Comparison of ENCODE assay signal across 14 mouse cellular contexts in the genomic region with DNA sequence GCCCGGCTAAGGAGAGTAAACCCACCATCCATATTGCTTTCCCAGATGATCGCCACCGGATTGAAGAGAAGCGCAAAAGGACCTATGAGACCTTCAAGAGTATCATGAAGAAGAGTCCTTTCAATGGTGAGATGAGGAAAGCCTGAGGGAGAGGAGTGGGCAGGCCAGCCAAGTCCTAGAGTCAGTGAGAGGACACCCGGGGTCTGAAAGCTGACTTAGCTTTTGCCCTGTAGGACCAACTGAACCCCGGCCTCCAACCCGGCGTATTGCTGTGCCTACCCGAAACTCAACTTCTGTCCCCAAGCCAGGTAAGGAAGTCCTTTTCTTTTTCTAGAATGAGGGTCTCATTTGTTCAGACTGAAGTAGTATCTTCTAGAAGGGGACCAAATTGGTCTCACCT. TPM values are rescaled to one million over a fixed set of nuclear protein-coding genes. Genes with fewer than 3 reads are reported as not detected.
DNase-seq lines count a peak whose midpoint lies in the region; TF ChIP-seq lines count a peak whose summit lies in the region.
"Had no signal": no experiment of that assay in that cellular context is flagged by ENCODE, and none has a peak within 500 bp of the region (broad histone marks: within the 10 kb centered on the region; RNA-seq: fewer than 3 reads in every experiment).

No protein-coding gene starts in this region.

- peak; percentile 5 for DNase-seq in gastrocnemius, adult 2 months
- no peak for DNase-seq in gastrocnemius, postnatal 14 days
- peak; percentile 90 for DNase-seq in heart, adult 11 months
- no peak for DNase-seq in heart, postnatal 14 days
- DNase-seq: adrenal gland, adult 2 months; adrenal gland, adult 8-10 months; adrenal gland, postnatal 10 days; adrenal gland, postnatal 14 days; adrenal gland, postnatal 25 days; adrenal gland, postnatal 36 days; B cell, adult 2 months; cerebellum, adult 11 months; cerebellum, adult 11-12 months; cerebellum, adult 18-20 months had no signal

- intact Hi-C loops in gastrocnemius, adult 2 months (cut with DNase I): no loop called here
- intact Hi-C loops in gastrocnemius, postnatal 14 days (cut with DNase I; ENCODE audit: low total_unique reads): no loop called here
- intact Hi-C loops in heart, postnatal 14 days (cut with DNase I): no loop called here

- no peak for TF ChIP-seq CTCF in gastrocnemius, adult 2 months (IDR thresholded peaks at IDR 0.05)

- H3K27ac ChIP-seq in gastrocnemius, adult 2 months: no peak overlapping the region

- no peak overlapping the region for H3K4me3 ChIP-seq in gastrocnemius, adult 2 months

RNA-seq across cellular contexts. Expression of gene Rela, which starts 8.0 kb away (rescaled TPM):
- 10 to 100 TPM; 14.6 to 14.7 TPM for total RNA-seq in gastrocnemius, adult 2 months (2021)
- total RNA-seq in gastrocnemius, postnatal 14 days (2021): 10 to 100 TPM; 17.1 to 21.9 TPM
- 10 to 100 TPM; 25.8 to 29.9 TPM for total RNA-seq in heart, postnatal 14 days (2021)

RNA-seq across cellular contexts. Expression of gene Sipa1, which starts 18.2 kb away (rescaled TPM):
- total RNA-seq in gastrocnemius, adult 2 months (2021): 10 to 100 TPM in 1 of 2 experiments, 1 to 10 TPM in 1; 10.0 to 11.0 TPM
- total RNA-seq in gastrocnemius, postnatal 14 days (2021): 10 to 100 TPM; 19.3 to 22.4 TPM
- total RNA-seq in heart, postnatal 14 days (2021): 10 to 100 TPM; 32.7 to 33.8 TPM

RNA-seq across cellular contexts. Expression of gene Kat5, which starts 35.2 kb away (rescaled TPM):
- 10 to 100 TPM; 20.9 to 23.7 TPM for total RNA-seq in gastrocnemius, adult 2 months (2021)
- total RNA-seq in gastrocnemius, postnatal 14 days (2021): 10 to 100 TPM; 22.0 to 25.9 TPM
- 10 to 100 TPM; 28.4 to 30.8 TPM for total RNA-seq in heart, postnatal 14 days (2021)

RNA-seq across cellular contexts. Expression of gene Map3k11, which starts 43.3 kb away (rescaled TPM):
- total RNA-seq in gastrocnemius, adult 2 months (2021): 10 to 100 TPM in 1 of 2 experiments, 1 to 10 TPM in 1; 8.7 to 11.8 TPM
- total RNA-seq in gastrocnemius, postnatal 14 days (2021): 10 to 100 TPM; 16.7 TPM
- 10 to 100 TPM; 35.9 to 37.2 TPM for total RNA-seq in heart, postnatal 14 days (2021)

RNA-seq across cellular contexts. Expression of gene Pcnx3, which starts 43.4 kb away (rescaled TPM):
- total RNA-seq in gastrocnemius, adult 2 months (2021): 10 to 100 TPM; 12.6 to 14.0 TPM
- total RNA-seq in gastrocnemius, postnatal 14 days (2021): 10 to 100 TPM; 15.3 to 17.6 TPM
- total RNA-seq in heart, postnatal 14 days (2021): 10 to 100 TPM; 24.0 to 24.9 TPM

Comparison
In these comparisons a context has a peak if more than half of its experiments do, and no peak if none do; other contexts are left out.
1. DNase-seq: peak in gastrocnemius, adult 2 months (single experiment) and heart, adult 11 months (single experiment); none in gastrocnemius, postnatal 14 days (single experiment) and heart, postnatal 14 days (0 of 2).